Comparison of ENCODE assay signal across 16 mouse cellular contexts in genomic region chr10:3958591-3958990, GRCm38 (mm10). TPM values are rescaled to one million over a fixed set of nuclear protein-coding genes. Genes with fewer than 3 reads are reported as not detected.
DNase-seq lines count a peak whose midpoint lies in the region; ATAC-seq and TF ChIP-seq lines count a peak whose summit lies in the region.
"Had no signal": no experiment of that assay in that cellular context is flagged by ENCODE, and none has a peak within 500 bp of the region (broad histone marks: within the 10 kb centered on the region; RNA-seq: fewer than 3 reads in every experiment).

No protein-coding gene starts in this region.

- H3K9ac ChIP-seq in intestine, postnatal 0 days (ENCODE audit: low read depth, low read length): no peak overlapping the region
- H3K9ac ChIP-seq in intestine, embryonic 15.5 days: no peak overlapping the region
- H3K9ac ChIP-seq in lung, embryonic 14.5 days: no peak overlapping the region
- no peak overlapping the region for H3K9ac ChIP-seq in ES-Bruce4 (ENCODE audit: low read depth, poor library complexity, severe bottlenecking)
- H3K9ac ChIP-seq: forebrain, embryonic 12.5 days; limb, embryonic 12.5 days had no signal

- H3K27ac ChIP-seq in intestine, postnatal 0 days (ENCODE audit: low read depth, low read length): no peak overlapping the region
- H3K27ac ChIP-seq in intestine, embryonic 15.5 days: no peak overlapping the region
- H3K27ac ChIP-seq in lung, embryonic 14.5 days (ENCODE audit: low read depth): no peak overlapping the region
- H3K27ac ChIP-seq in ES-Bruce4 (ENCODE audit: insufficient read depth, low read length): no peak overlapping the region
- H3K27ac ChIP-seq: forebrain, embryonic 12.5 days; hindbrain, postnatal 0 days; limb, embryonic 12.5 days had no signal

- peak; percentile 41 for TF ChIP-seq CTCF in intestine, postnatal 0 days (IDR thresholded peaks at IDR 0.05; ENCODE audit: low read depth)
- TF ChIP-seq CTCF in lung, embryonic 14.5 days (IDR thresholded peaks at IDR 0.05; ENCODE audit: low read depth): peak; percentile 30
- TF ChIP-seq CTCF in ES-Bruce4 (IDR thresholded peaks at IDR 0.05; ENCODE audit: low read depth, low read length): peak; percentile 47
- TF ChIP-seq CTCF in brain, embryonic 14.5 days (IDR thresholded peaks at IDR 0.05; ENCODE audit: borderline replicate concordance, extremely low read depth, insufficient read depth, insufficient read length): peak; percentile 32; the same call in 1 of the 2 replicates

- no peak overlapping the region for H3K4me2 ChIP-seq in intestine, postnatal 0 days (replicated peaks; ENCODE audit: low read depth)
- no peak overlapping the region for H3K4me2 ChIP-seq in intestine, embryonic 15.5 days (replicated peaks)
- no peak overlapping the region for H3K4me2 ChIP-seq in lung, embryonic 14.5 days
- H3K4me2 ChIP-seq: forebrain, embryonic 12.5 days; heart, embryonic 11.5 days; limb, embryonic 12.5 days had no signal

- no peaks in the 10 kb centered on the region for H3K27me3 ChIP-seq in intestine, postnatal 0 days (replicated peaks; ENCODE audit: control insufficient read depth, insufficient read depth, low read length)
- H3K27me3 ChIP-seq in intestine, embryonic 15.5 days (replicated peaks): no peaks in the 10 kb centered on the region
- H3K27me3 ChIP-seq in lung, embryonic 14.5 days (ENCODE audit: insufficient read depth, low read length): no peaks in the 10 kb centered on the region
- H3K27me3 ChIP-seq in ES-Bruce4 (ENCODE audit: control insufficient read depth, insufficient read depth, low read length, poor library complexity, severe bottlenecking): no peaks in the 10 kb centered on the region
- H3K27me3 ChIP-seq: forebrain, embryonic 12.5 days; limb, embryonic 12.5 days had no signal

- no peak overlapping the region for H3K4me3 ChIP-seq in intestine, postnatal 0 days (ENCODE audit: low read depth, low read length)
- no peak overlapping the region for H3K4me3 ChIP-seq in intestine, embryonic 15.5 days (replicated peaks)
- H3K4me3 ChIP-seq in lung, embryonic 14.5 days (ENCODE audit: low read depth, low read length): no peak overlapping the region
- no peak overlapping the region for H3K4me3 ChIP-seq in ES-Bruce4 (ENCODE audit: low read depth, low read length)
- H3K4me3 ChIP-seq: forebrain, embryonic 12.5 days; limb, embryonic 12.5 days had no signal

- no peak for DNase-seq in lung, embryonic 14.5 days
- DNase-seq in lung, postnatal 36 days: no peak
- DNase-seq in brain, embryonic 14.5 days (ENCODE audit: low read depth): no peak
- no peak for DNase-seq in layer of hippocampus, postnatal 14 days (ENCODE audit: low spot score in 2 of 2)
- no peak for DNase-seq in embryo, embryonic 10 days (ENCODE audit: low spot score)
- DNase-seq: cerebellum, postnatal 25 days; gastrocnemius, postnatal 14 days; lung, adult 2 months; midbrain, embryonic 14.5 days had no signal

- WGBS in intestine, postnatal 0 days: 78% methylated on average over 5 of the region's 5 CpGs
- 74% methylated on average over 5 of the region's 5 CpGs for WGBS in intestine, embryonic 15.5 days
- 71% methylated on average over 5 of the region's 5 CpGs for WGBS in lung, embryonic 14.5 days

- H3K9me3 ChIP-seq in intestine, postnatal 0 days (ENCODE audit: control insufficient read depth): no peaks in the 10 kb centered on the region
- H3K9me3 ChIP-seq in intestine, embryonic 15.5 days: no peaks in the 10 kb centered on the region
- no peaks in the 10 kb centered on the region for H3K9me3 ChIP-seq in lung, embryonic 14.5 days (ENCODE audit: low read depth, low read length)
- H3K9me3 ChIP-seq in ES-Bruce4 (replicated peaks; ENCODE audit: control insufficient read depth, insufficient read depth, low read length, poor library complexity, severe bottlenecking): no peaks in the 10 kb centered on the region
- H3K9me3 ChIP-seq: forebrain, embryonic 12.5 days had no signal

- ATAC-seq in intestine, postnatal 0 days: no peak
- no peak for ATAC-seq in intestine, embryonic 15.5 days
- ATAC-seq in lung, embryonic 14.5 days (ENCODE audit: insufficient read depth): no peak
- ATAC-seq: hindbrain, postnatal 0 days had no signal

- H3K36me3 ChIP-seq in intestine, postnatal 0 days (ENCODE audit: control insufficient read depth, insufficient read depth): peaks cover 27% of the 10 kb centered on the region
- 0 out of 2 replicates have a peak, but pooled peaks cover 8% of the 10 kb centered on the region for H3K36me3 ChIP-seq in intestine, embryonic 15.5 days
- peaks cover 22% of the 10 kb centered on the region; the same call in 1 of the 2 replicates for H3K36me3 ChIP-seq in lung, embryonic 14.5 days (ENCODE audit: insufficient read depth)
- H3K36me3 ChIP-seq in ES-Bruce4 (ENCODE audit: control insufficient read depth, insufficient read depth, low read length, poor library complexity, severe bottlenecking): no peaks in the 10 kb centered on the region

- no peak for TF ChIP-seq EP300 in ES-Bruce4 (IDR thresholded peaks at IDR 0.05; ENCODE audit: insufficient read depth, low read depth, low read length)

- TF ChIP-seq POLR2A in ES-Bruce4 (IDR thresholded peaks at IDR 0.05; ENCODE audit: insufficient read depth, low read length): no peak
- TF ChIP-seq POLR2A in brain, embryonic 14.5 days (IDR thresholded peaks at IDR 0.05; ENCODE audit: borderline replicate concordance, extremely low read depth, insufficient read depth, insufficient read length, poor library complexity, severe bottlenecking): no peak

- no peaks in the 10 kb centered on the region for H3K4me1 ChIP-seq in intestine, postnatal 0 days (replicated peaks; ENCODE audit: control insufficient read depth, insufficient read depth, low read length)
- no peaks in the 10 kb centered on the region for H3K4me1 ChIP-seq in intestine, embryonic 15.5 days (replicated peaks)
- no peaks in the 10 kb centered on the region for H3K4me1 ChIP-seq in lung, embryonic 14.5 days (ENCODE audit: insufficient read depth)
- H3K4me1 ChIP-seq in ES-Bruce4 (ENCODE audit: control insufficient read depth, insufficient read depth, low read length): no peaks in the 10 kb centered on the region
- H3K4me1 ChIP-seq: forebrain, embryonic 12.5 days; limb, embryonic 12.5 days had no signal

RNA-seq across cellular contexts. Expression of gene Mthfd1l, which starts 14.3 kb away (rescaled TPM):
- polyA plus RNA-seq in intestine, postnatal 0 days (2015; fragmentation: Nextera tagmentation; extraction: Ambion mirVana): 5.3 and 5.6 TPM in 2 replicates
- 20.2 and 21.7 TPM in 2 replicates for polyA plus RNA-seq in intestine, embryonic 15.5 days (2015; fragmentation: Nextera tagmentation; extraction: Ambion mirVana)
- 20.6 and 21.7 TPM in 2 replicates for polyA plus RNA-seq in lung, embryonic 14.5 days (2014; fragmentation: Nextera tagmentation; extraction: Ambion mirVana)
- 48.5 and 53.6 TPM in 2 replicates for polyA plus RNA-seq in ES-Bruce4 (2011; ENCODE audit: insufficient read depth, insufficient read length, low read depth, missing spikeins)
- 4.2 and 5.3 TPM in 2 replicates for polyA plus RNA-seq in brain, embryonic 14.5 days (2012; rRNA removed)
- total RNA-seq in layer of hippocampus, postnatal 14 days (2021): 10 to 100 TPM; 11.8 to 12.1 TPM
